Mouse (Mus musculus) lung, embryonic 16.5 days (tissue): ENCODE data around the gene Samd4. TPM values are rescaled to one million over a fixed set of nuclear protein-coding genes. Genes with fewer than 3 reads are reported as not detected.

Experiments used
- ATAC-seq: fragments of 200-750 bp; cut with Nextera tagmentation; 2 replicates; pipeline ENCODE4 v1.8.0; 2017; ENCODE audit warnings: low read depth, mild to moderate bottlenecking, moderate library complexity
- H3K27ac ChIP-seq: fragments of 300-500 bp; sonication (generic); 2 replicates; pipeline ENCODE4 v1.5.1; 2014; ENCODE audit warnings: mild to moderate bottlenecking, control low read depth, low read length
- H3K27me3 ChIP-seq: fragments of 300-500 bp; sonication (generic); 2 replicates; pipeline ENCODE4 v1.6.1; 2014; ENCODE audit warnings: low read depth, low read length, mixed read lengths; ENCODE audit not compliant: control insufficient read depth, insufficient read depth
- H3K36me3 ChIP-seq: fragments of 300-500 bp; sonication (generic); 2 replicates; pipeline ENCODE4 v1.6.1; 2014; ENCODE audit warnings: low read length; ENCODE audit not compliant: control insufficient read depth, insufficient read depth
- H3K4me1 ChIP-seq: fragments of 300-500 bp; sonication (generic); replicated peaks from 2 replicates; pipeline ENCODE4 v1.6.1; 2014; ENCODE audit warnings: low read length, mixed read lengths; ENCODE audit not compliant: control insufficient read depth, insufficient read depth
- H3K4me2 ChIP-seq: fragments of 300-500 bp; sonication (generic); 2 replicates; pipeline ENCODE4 v1.6.1; 2014; ENCODE audit warnings: low read depth, low read length, control low read depth
- H3K4me3 ChIP-seq: fragments of 300-500 bp; sonication (generic); 2 replicates; pipeline ENCODE4 v1.5.1; 2014; ENCODE audit warnings: mild to moderate bottlenecking, low read length, control low read depth
- H3K9ac ChIP-seq: fragments of 300-500 bp; sonication (generic); 2 replicates; pipeline ENCODE4 v1.6.1; 2014; ENCODE audit warnings: low read length, control low read depth
- H3K9me3 ChIP-seq: fragments of 300-500 bp; sonication (generic); 2 replicates; pipeline ENCODE4 v1.6.1; 2016; ENCODE audit warnings: low read length; ENCODE audit not compliant: control insufficient read depth
- WGBS: fragments of 180-500 bp; shearing (Covaris S2); extraction: QIAGEN DNeasy Blood & Tissue Kit; methylation state at CpG from one replicate; pipeline ENCODE4 v1.1.7; 2014; 5-methylcytosine and 5-hydroxymethylcytosine counted together
- microRNA-seq: library from miRNA; unstranded; fragments of <30 nt; microRNA quantifications from one replicate; pipeline ENCODE4, GENCODE M21; 2016
- polyA plus RNA-seq: library from polyadenylated mRNA; unstranded; fragments of >200 nt; fragmentation: Nextera tagmentation; extraction: Ambion mirVana; gene quantifications from 2 replicates; pipeline ENCODE4 v1.2.1, GENCODE M21; 2015

The Samd4 gene
- polyA plus RNA-seq, 1 experiment from 2014 or later, result 6.2 TPM

GRCm38 (mm10) chr14:47138853-47139252 lies 256.2 kb downstream of the Samd4 start:
- Histone ChIP-seq H3K4me3 (no peak overlapping the region), H3K27me3 (no peaks in the 10 kb centered on the region), H3K4me2 (no peak overlapping the region), H3K9ac (no peak overlapping the region), H3K36me3 (no peaks in the 10 kb centered on the region), H3K4me1 (no peaks in the 10 kb centered on the region), H3K9me3 (no peaks in the 10 kb centered on the region), H3K27ac (no peak overlapping the region)
- ATAC-seq, result no peak
- WGBS, result 68% methylated on average over 3 of the region's 3 CpGs

- no peak overlapping the region for H3K4me3 ChIP-seq
- H3K27ac ChIP-seq, result no peak overlapping the region
- H3K9me3 ChIP-seq, result no peaks in the 10 kb centered on the region
- H3K4me1 ChIP-seq, result no peaks in the 10 kb centered on the region
- no peak overlapping the region for H3K4me2 ChIP-seq
- H3K36me3 ChIP-seq, result no peaks in the 10 kb centered on the region
- 90% methylated on average over 5 of the region's 5 CpGs for WGBS
- H3K9ac ChIP-seq, result no peak overlapping the region
- H3K27me3 ChIP-seq, result no peaks in the 10 kb centered on the region
- ATAC-seq, result no peak
Observed at GRCm38 (mm10) chr14:47144326-47144725, 261.7 kb downstream of the Samd4 start.

- Histone ChIP-seq H3K9ac (no peak overlapping the region), H3K27ac (no peak overlapping the region), H3K9me3 (no peaks in the 10 kb centered on the region), H3K4me3 (no peak overlapping the region), H3K4me2 (no peak overlapping the region), H3K36me3 (no peaks in the 10 kb centered on the region), H3K4me1 (no peaks in the 10 kb centered on the region), H3K27me3 (no peaks in the 10 kb centered on the region)
- 84% methylated on average over 6 of the region's 6 CpGs for WGBS
- no peak for ATAC-seq
Observed at GRCm38 (mm10) chr14:47151306-47151705, 268.7 kb downstream of the Samd4 start.

- ATAC-seq, result 0 out of 2 replicates have a peak, but pooled peaks have one; percentile 26
- no peaks in the 10 kb centered on the region for H3K36me3 ChIP-seq
- no peaks in the 10 kb centered on the region for H3K9me3 ChIP-seq
- H3K4me1 ChIP-seq, result no peaks in the 10 kb centered on the region
- no peak overlapping the region for H3K9ac ChIP-seq
- H3K4me3 ChIP-seq, result no peak overlapping the region
- H3K4me2 ChIP-seq, result no peak overlapping the region
- 0 out of 2 replicates have a peak overlapping the region, but pooled peaks have one; percentile 12 for H3K27ac ChIP-seq
- no peaks in the 10 kb centered on the region for H3K27me3 ChIP-seq
- WGBS, result 51% methylated on average over 3 of the region's 3 CpGs
Observed at GRCm38 (mm10) chr14:47154303-47154702, 271.6 kb downstream of the Samd4 start.

Small RNAs within 50 kb of the gene (microRNA-seq; reads per million reads assigned to microRNA genes)
- 8.3 reads per million, percentile 22 among the genes with 10 or more reads in this experiment for gene Mir378c

Other genes with a start within 250 kb of the Samd4 start
- gene Cdkn3, start 122.3 kb upstream of the Samd4 start, polyA plus RNA-seq, result 66.7 and 73.6 TPM in 2 replicates
- 169 and 171 TPM in 2 replicates for gene Cnih1, start 94.4 kb upstream of the Samd4 start, polyA plus RNA-seq
- gene Gmfb, start 60.6 kb upstream of the Samd4 start, polyA plus RNA-seq, result 68.6 and 74.9 TPM in 2 replicates
- 48.1 and 49.0 TPM in 2 replicates for gene Cgrrf1, start 50.7 kb upstream of the Samd4 start, polyA plus RNA-seq